ENCODE assay signal across 18 mouse cellular contexts in the genomic region with DNA sequence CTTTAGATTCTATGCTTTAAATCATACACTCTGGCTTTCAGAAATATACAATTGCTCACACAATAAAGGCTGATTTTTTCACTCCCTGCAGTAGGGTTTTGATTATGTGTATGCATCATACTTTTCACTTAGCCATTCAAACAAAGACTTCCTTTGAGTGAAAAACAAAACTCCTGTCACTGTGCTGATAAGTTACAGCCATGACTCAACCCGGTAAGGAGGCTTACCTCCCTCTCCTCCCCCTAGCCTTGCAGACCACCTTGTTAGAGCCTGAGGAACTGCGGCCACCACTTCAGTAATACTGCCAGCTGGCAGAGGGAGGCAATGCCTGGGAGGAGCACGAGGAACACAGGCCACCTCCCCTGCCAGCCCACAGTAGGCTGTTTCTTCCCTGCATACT.
DNase-seq lines count a peak whose midpoint lies in the region; ATAC-seq lines count a peak whose summit lies in the region.
"Had no signal": no experiment of that assay in that cellular context is flagged by ENCODE, and none has a peak within 500 bp of the region (broad histone marks: within the 10 kb centered on the region; RNA-seq: fewer than 3 reads in every experiment).

No protein-coding gene starts in this region.

- H3K9me3 ChIP-seq in limb, embryonic 12.5 days: no peaks in the 10 kb centered on the region
- H3K9me3 ChIP-seq: embryonic facial prominence, embryonic 12.5 days; heart, embryonic 15.5 days; hindbrain, embryonic 13.5 days had no signal

- peak overlapping the region; percentile 29; the same call in 1 of the 2 replicates for H3K27ac ChIP-seq in limb, embryonic 12.5 days
- H3K27ac ChIP-seq: embryonic facial prominence, embryonic 12.5 days; heart, adult 2 months; heart, embryonic 15.5 days; hindbrain, embryonic 13.5 days; hindbrain, postnatal 0 days had no signal

- H3K4me3 ChIP-seq in limb, embryonic 12.5 days (replicated peaks): no peak overlapping the region
- H3K4me3 ChIP-seq: embryonic facial prominence, embryonic 12.5 days; heart, adult 2 months; heart, embryonic 15.5 days; hindbrain, embryonic 13.5 days had no signal

- no peak overlapping the region for H3K9ac ChIP-seq in limb, embryonic 12.5 days (replicated peaks)
- H3K9ac ChIP-seq: embryonic facial prominence, embryonic 12.5 days; heart, embryonic 15.5 days; hindbrain, embryonic 13.5 days had no signal

- H3K27me3 ChIP-seq in limb, embryonic 12.5 days: peaks cover 4% of the 10 kb centered on the region
- H3K27me3 ChIP-seq: embryonic facial prominence, embryonic 12.5 days; heart, embryonic 15.5 days; hindbrain, embryonic 13.5 days had no signal

- no peak for ATAC-seq in limb, embryonic 12.5 days (ENCODE audit: insufficient number of reproducible peaks, insufficient read depth, low FRiP score, low TSS enrichment, low read depth)
- ATAC-seq: hindbrain, postnatal 0 days had no signal

- DNase-seq in testis, postnatal 14 days (ENCODE audit: low spot score): peak; percentile 25
- DNase-seq in testis, postnatal 10 days (ENCODE audit: low spot score): no peak
- peak; percentile 72 for DNase-seq in NIH3T3 (ENCODE audit: low read depth)
- no peak for DNase-seq in frontal cortex, postnatal 25 days (ENCODE audit: low spot score in 2 of 2)
- no peak for DNase-seq in embryo, embryonic 10.5 days (ENCODE audit: low spot score)
- DNase-seq: adrenal gland, postnatal 25 days; B cell, adult 2 months; cerebellum, adult 2 months; embryo, embryonic 11 days; gastrocnemius, postnatal 10 days; heart, adult 2 months; heart, postnatal 14 days had no signal

- no peaks in the 10 kb centered on the region for H3K36me3 ChIP-seq in limb, embryonic 12.5 days
- H3K36me3 ChIP-seq: embryonic facial prominence, embryonic 12.5 days; heart, embryonic 15.5 days; hindbrain, embryonic 13.5 days had no signal

- 26% methylated on average over 3 of the region's 3 CpGs for WGBS in limb, embryonic 12.5 days

- H3K4me1 ChIP-seq in limb, embryonic 12.5 days (replicated peaks): 0 out of 2 replicates have a peak, but pooled peaks cover 3% of the 10 kb centered on the region
- H3K4me1 ChIP-seq: embryonic facial prominence, embryonic 12.5 days had no signal

- no peak overlapping the region for H3K4me2 ChIP-seq in limb, embryonic 12.5 days
- H3K4me2 ChIP-seq: embryonic facial prominence, embryonic 12.5 days; heart, embryonic 11.5 days; heart, embryonic 15.5 days; hindbrain, embryonic 13.5 days had no signal

Comparison
In these comparisons a context has a peak if more than half of its experiments do, and no peak if none do; other contexts are left out.
1. DNase-seq: peak in testis, postnatal 14 days (single experiment) and NIH3T3 (single experiment); none in testis, postnatal 10 days (single experiment), frontal cortex, postnatal 25 days (0 of 2) and embryo, embryonic 10.5 days (single experiment).